Mouse (Mus musculus): Measurements from ENCODE around the gene Fam170b. TPM values are rescaled to one million over a fixed set of nuclear protein-coding genes. Genes with fewer than 3 reads are reported as not detected.
A peak's percentile ranks its signal among the peaks of the same experiment; 100 is the strongest.

Gene Fam170b
- polyA plus RNA-seq, 1 experiment from 2014 or later: 0.17 TPM

DNA sequence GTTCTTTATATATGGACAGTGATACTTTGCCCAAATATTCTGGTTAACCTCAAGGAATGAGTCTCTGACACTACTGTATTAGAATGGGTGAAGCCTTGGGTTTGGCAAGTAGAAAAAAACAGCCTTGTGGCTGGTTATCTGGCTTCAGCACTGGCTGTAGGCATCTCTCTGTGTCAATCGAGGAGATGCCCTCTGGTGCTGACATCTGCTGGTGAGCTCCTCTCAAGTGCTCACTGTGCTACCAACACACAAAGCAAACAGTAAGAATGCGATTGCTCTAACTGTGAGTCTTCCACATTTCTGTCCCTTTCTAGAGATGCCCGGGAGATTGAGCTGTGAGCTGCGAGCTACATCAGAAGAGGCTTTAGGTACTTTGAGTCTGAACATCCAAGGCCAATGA is 17.2 kb upstream of the Fam170b start:
- Histone ChIP-seq H3K9ac (no peak overlapping the region), H3K36me3 (ENCODE audit: insufficient read depth) (no peaks in the 10 kb centered on the region), H3K4me1 (ENCODE audit: insufficient read depth) (peaks cover 9% of the 10 kb centered on the region; the same call in 1 of the 2 replicates), H3K4me3 (ENCODE audit: low read depth, low read length) (no peak overlapping the region), H3K4me2 (no peak overlapping the region), H3K9me3 (ENCODE audit: low read depth, low read length) (no peaks in the 10 kb centered on the region), H3K27ac (ENCODE audit: low read depth) (no peak overlapping the region), H3K27me3 (ENCODE audit: insufficient read depth, low read length) (no peaks in the 10 kb centered on the region)
- 62% methylated on average over 4 of the region's 4 CpGs for WGBS
- DNase-seq (no peak), ATAC-seq (ENCODE audit: insufficient read depth) (no peak)
- TF ChIP-seq CTCF (IDR thresholded peaks at IDR 0.05; ENCODE audit: low read depth): peak; percentile 14; the same call in 1 of the 2 replicates

DNA sequence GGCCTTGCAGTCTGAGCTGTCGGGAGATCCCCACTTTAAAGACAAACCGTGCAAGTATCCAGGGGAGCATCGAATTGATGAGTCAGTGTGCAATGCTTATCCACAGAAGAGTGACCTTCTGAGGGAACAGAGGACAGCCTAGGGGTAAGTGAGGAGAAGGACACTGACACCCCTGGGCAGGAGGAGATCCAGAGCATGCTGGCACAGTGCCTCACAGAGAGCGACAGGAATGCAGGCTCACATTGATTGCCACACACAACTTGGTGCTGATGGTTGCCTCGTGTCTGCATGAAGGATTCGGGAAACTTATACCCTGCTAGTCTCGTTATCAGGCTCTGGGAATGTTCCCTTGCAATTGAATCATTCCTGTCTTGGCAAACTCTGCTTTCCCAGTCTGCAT is 16.5 kb upstream of the Fam170b start:
- H3K4me3 ChIP-seq (ENCODE audit: low read depth, low read length): no peak overlapping the region
- H3K27ac ChIP-seq (ENCODE audit: low read depth): no peak overlapping the region
- H3K4me1 ChIP-seq (ENCODE audit: insufficient read depth): peaks cover 9% of the 10 kb centered on the region; the same call in 1 of the 2 replicates
- DNase-seq (peak; percentile 69), ATAC-seq (ENCODE audit: insufficient read depth) (peak; percentile 46)
- no peak for TF ChIP-seq CTCF (IDR thresholded peaks at IDR 0.05; ENCODE audit: low read depth)
- WGBS: 44% methylated on average over 7 of the region's 7 CpGs
- H3K9ac ChIP-seq: no peak overlapping the region
- H3K9me3 ChIP-seq (ENCODE audit: low read depth, low read length): no peaks in the 10 kb centered on the region
- H3K36me3 ChIP-seq (ENCODE audit: insufficient read depth): no peaks in the 10 kb centered on the region
- H3K4me2 ChIP-seq: no peak overlapping the region
- no peaks in the 10 kb centered on the region for H3K27me3 ChIP-seq (ENCODE audit: insufficient read depth, low read length)

DNA sequence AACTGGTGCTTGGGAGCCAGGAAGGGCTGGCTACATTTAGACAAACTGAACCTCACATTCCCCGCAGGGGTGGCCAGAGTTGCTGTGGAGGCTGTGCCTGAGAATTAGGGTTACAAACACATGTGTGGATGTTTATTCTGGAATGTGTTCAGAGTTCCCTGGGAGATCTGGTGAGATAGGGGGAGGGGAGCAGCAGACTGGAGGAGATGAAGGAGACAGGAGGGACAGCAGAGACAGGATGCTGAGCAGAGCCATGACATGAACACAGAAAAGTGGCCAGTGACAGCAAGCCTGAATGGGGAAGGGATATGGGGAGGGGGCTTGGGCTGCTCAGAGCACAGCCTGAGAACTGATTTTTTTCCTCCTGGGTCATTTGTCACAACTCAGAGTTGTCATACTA is 14.5 kb upstream of the Fam170b start:
- ATAC-seq (ENCODE audit: insufficient read depth): peak; percentile 52
- 31% methylated on average over 1 of the region's 1 CpGs for WGBS

DNA sequence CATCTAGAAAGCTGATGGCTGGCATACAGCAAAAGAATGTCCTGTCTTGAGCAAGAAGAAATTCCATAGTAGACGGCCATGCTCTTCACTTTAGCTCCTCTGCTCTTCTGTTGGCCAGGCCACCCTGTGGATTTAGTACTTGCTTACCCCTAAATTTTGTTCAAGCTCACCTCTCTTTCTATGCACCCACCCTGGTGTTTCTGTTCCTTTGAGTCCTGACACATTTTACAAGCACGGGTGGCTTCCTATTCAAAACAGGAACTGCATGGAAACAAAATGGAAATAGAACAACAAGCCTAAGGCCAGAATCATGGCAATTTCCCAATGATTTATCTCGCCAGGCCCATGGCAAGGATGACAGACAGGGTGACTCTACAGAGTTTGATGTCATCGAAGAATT is 10.9 kb upstream of the Fam170b start:
- H3K4me3 ChIP-seq (ENCODE audit: low read depth, low read length): no peak overlapping the region
- H3K4me1 ChIP-seq (ENCODE audit: insufficient read depth): peaks cover 40% of the 10 kb centered on the region
- H3K36me3 ChIP-seq (ENCODE audit: insufficient read depth): no peaks in the 10 kb centered on the region
- WGBS: 82% methylated on average over 4 of the region's 4 CpGs
- ATAC-seq (ENCODE audit: insufficient read depth) (no peak), DNase-seq (no peak)
- no peaks in the 10 kb centered on the region for H3K27me3 ChIP-seq (ENCODE audit: insufficient read depth, low read length)
- H3K9me3 ChIP-seq (ENCODE audit: low read depth, low read length): no peaks in the 10 kb centered on the region
- TF ChIP-seq CTCF (IDR thresholded peaks at IDR 0.05; ENCODE audit: low read depth): no peak
- no peak overlapping the region for H3K9ac ChIP-seq
- no peak overlapping the region for H3K4me2 ChIP-seq
- H3K27ac ChIP-seq (ENCODE audit: low read depth): no peak overlapping the region

More for the DNA sequence above, 14.5 kb upstream of the Fam170b start:
- peak; percentile 49 for DNase-seq
- TF ChIP-seq CTCF (IDR thresholded peaks at IDR 0.05; ENCODE audit: low read depth): no peak
- no peaks in the 10 kb centered on the region for H3K9me3 ChIP-seq (ENCODE audit: low read depth, low read length)
- H3K27me3 ChIP-seq (ENCODE audit: insufficient read depth, low read length): no peaks in the 10 kb centered on the region
- H3K36me3 ChIP-seq (ENCODE audit: insufficient read depth): no peaks in the 10 kb centered on the region
- no peak overlapping the region for H3K4me2 ChIP-seq
- H3K9ac ChIP-seq: no peak overlapping the region
- H3K4me3 ChIP-seq (ENCODE audit: low read depth, low read length): no peak overlapping the region
- no peak overlapping the region for H3K27ac ChIP-seq (ENCODE audit: low read depth)
- peaks cover 12% of the 10 kb centered on the region; the same call in 1 of the 2 replicates for H3K4me1 ChIP-seq (ENCODE audit: insufficient read depth)

DNA sequence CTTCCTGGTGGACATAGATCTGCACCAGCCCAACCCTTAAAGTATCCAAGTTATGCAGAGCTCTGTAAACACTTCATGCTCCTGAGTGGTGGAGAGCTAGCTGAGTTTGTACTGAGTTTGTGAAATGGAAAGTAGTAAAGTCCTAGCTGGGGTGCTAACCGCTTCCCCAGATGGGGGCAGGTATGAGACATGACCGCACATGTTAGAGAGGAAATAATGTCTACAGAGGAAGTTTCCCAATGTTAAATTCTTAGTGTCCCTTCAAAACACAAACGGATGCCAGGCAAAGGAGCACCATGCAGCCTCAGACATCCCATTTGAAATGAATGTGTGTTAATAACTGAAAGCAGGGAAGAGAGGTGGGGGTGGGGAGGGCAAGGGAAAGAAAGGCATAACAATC is 9.9 kb upstream of the Fam170b start:
- Histone ChIP-seq H3K9ac (no peak overlapping the region), H3K4me1 (ENCODE audit: insufficient read depth) (peaks cover 46% of the 10 kb centered on the region), H3K4me2 (no peak overlapping the region), H3K4me3 (ENCODE audit: low read depth, low read length) (no peak overlapping the region), H3K27ac (ENCODE audit: low read depth) (no peak overlapping the region), H3K27me3 (ENCODE audit: insufficient read depth, low read length) (no peaks in the 10 kb centered on the region), H3K36me3 (ENCODE audit: insufficient read depth) (no peaks in the 10 kb centered on the region), H3K9me3 (ENCODE audit: low read depth, low read length) (no peaks in the 10 kb centered on the region)
- TF ChIP-seq CTCF (IDR thresholded peaks at IDR 0.05; ENCODE audit: low read depth): no peak
- DNase-seq: no peak
- WGBS: 44% methylated on average over 3 of the region's 3 CpGs
- no peak for ATAC-seq (ENCODE audit: insufficient read depth)

DNA sequence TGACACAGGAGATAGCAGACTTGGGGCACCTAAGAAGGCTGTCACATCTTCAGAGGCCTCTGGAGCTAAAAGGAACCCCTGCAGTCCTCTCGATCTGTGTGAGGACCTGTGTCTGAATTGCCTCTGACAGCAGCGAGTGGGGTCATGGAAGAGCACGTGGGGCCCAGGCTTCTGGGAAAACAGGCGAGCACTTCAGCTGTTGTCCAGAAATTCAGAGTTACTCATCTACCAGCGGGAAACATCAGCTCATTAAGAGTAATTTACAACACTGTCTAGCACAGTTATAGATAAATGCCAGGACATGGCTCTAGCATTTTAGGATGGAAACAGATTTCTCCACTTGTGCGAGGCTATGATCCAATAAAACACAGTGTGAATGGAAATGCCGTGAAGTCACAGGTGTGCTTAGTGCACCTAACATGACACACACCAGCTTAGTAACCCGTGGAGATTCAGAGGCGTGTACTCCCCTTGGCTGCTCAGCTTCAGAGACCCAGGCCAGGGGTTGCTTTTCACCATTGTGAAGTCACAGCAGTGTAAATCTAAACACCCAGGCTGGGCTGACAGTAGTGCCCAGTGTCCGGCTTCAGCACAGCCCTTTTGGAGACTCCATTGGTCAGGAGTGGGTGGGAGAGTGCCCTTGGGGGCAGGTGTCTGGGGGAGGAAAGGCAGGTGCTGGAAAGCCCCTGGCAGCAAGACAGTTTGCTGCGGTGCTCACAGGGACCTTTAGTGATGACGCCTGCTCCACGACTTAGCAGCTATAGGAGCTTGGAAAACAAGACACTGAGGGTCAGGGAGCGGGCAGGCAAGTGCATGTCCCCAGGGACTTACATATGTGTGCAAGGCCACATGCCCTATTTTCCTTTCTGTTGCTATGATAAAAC is 9.3 kb upstream of the Fam170b start:
- 35% methylated on average over 14 of the region's 14 CpGs for WGBS
- no peak overlapping the region for H3K4me3 ChIP-seq (ENCODE audit: low read depth, low read length)
- no peak overlapping the region for H3K9ac ChIP-seq
- H3K27ac ChIP-seq (ENCODE audit: low read depth): peak overlapping the region; percentile 63; the same call in 1 of the 2 replicates
- peaks cover 40% of the 10 kb centered on the region for H3K4me1 ChIP-seq (ENCODE audit: insufficient read depth)
- ATAC-seq (ENCODE audit: insufficient read depth) (no peak), DNase-seq (peak; percentile 23)
- no peaks in the 10 kb centered on the region for H3K36me3 ChIP-seq (ENCODE audit: insufficient read depth)
- no peak overlapping the region for H3K4me2 ChIP-seq
- no peaks in the 10 kb centered on the region for H3K27me3 ChIP-seq (ENCODE audit: insufficient read depth, low read length)
- TF ChIP-seq CTCF (IDR thresholded peaks at IDR 0.05; ENCODE audit: low read depth): no peak
- H3K9me3 ChIP-seq (ENCODE audit: low read depth, low read length): no peaks in the 10 kb centered on the region

DNA sequence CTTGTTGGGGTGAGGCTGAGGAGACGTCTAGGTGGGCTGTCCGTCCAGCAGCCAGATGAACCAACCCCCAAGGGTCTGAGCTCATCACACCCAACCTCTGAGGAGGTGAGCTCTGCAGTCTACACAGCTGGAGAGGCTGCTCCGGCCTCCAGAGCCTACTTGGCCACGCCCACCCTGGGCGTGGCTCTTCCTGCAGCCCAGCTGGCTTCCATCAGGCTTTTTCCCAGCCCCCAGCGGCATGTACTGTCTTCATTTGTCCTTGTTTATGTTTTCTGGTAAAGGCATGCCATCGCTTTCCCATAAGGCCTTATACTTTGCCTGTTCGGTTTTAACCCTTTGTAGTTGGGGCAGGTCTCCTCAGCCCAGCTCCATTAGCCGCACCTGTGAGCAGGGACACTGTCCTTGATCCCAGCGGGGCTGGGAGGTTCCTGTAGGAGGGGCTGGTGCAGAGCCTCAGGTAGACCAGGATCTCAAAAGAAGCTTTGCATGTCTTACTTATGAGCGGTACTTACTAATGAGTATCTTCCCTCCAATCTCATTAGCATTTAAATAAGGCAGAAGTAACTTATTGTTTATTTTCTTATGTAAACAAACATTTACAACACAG is 8.2 kb upstream of the Fam170b start:
- no peaks in the 10 kb centered on the region for H3K27me3 ChIP-seq (ENCODE audit: insufficient read depth, low read length)
- 4% methylated on average over 11 of the region's 11 CpGs for WGBS
- no peaks in the 10 kb centered on the region for H3K36me3 ChIP-seq (ENCODE audit: insufficient read depth)
- peak overlapping the region; percentile 41 for H3K4me2 ChIP-seq
- no peak overlapping the region for H3K4me3 ChIP-seq (ENCODE audit: low read depth, low read length)
- H3K4me1 ChIP-seq (ENCODE audit: insufficient read depth): peaks cover 37% of the 10 kb centered on the region
- no peak for TF ChIP-seq CTCF (IDR thresholded peaks at IDR 0.05; ENCODE audit: low read depth)
- H3K9ac ChIP-seq: no peak overlapping the region
- H3K9me3 ChIP-seq (ENCODE audit: low read depth, low read length): no peaks in the 10 kb centered on the region
- DNase-seq (peak; percentile 98), ATAC-seq (ENCODE audit: insufficient read depth) (peak; percentile 89)
- H3K27ac ChIP-seq (ENCODE audit: low read depth): peak overlapping the region; percentile 63

Measured in lung, embryonic 14.5 days (tissue).